Mouse (Mus musculus): Measurements from ENCODE around the gene Snw1.

- TF ChIP-seq CTCF (IDR thresholded peaks at IDR 0.05; ENCODE audit: low read depth, low read length) (no peak), POLR2A (IDR thresholded peaks at IDR 0.05; ENCODE audit: borderline replicate concordance, low read depth, low read length) (no peak)
These were observed 28.9 kb downstream of the Snw1 start for GRCm38 (mm10) chr12:87443115-87443699.

All from bone marrow macrophage, adult 2 months (primary cell).